Mouse (Mus musculus): ENCODE measurements around the gene Ddx41. TPM values are rescaled to one million over a fixed set of nuclear protein-coding genes. Genes with fewer than 3 reads are reported as not detected.

Ddx41 gene
- polyA plus RNA-seq, 1 experiment = 55.2 TPM

GRCm38 (mm10) chr13:55567001-55567400, 30.5 kb upstream of the Ddx41 start:
- Histone ChIP-seq H3K4me3 (ENCODE audit: low read depth, low read length) (no peak overlapping the region), H3K27ac (ENCODE audit: insufficient read depth, low read length) (no peak overlapping the region), H3K9me3 (replicated peaks; ENCODE audit: control insufficient read depth, insufficient read depth, low read length, poor library complexity, severe bottlenecking) (no peaks in the 10 kb centered on the region), H3K9ac (ENCODE audit: low read depth, poor library complexity, severe bottlenecking) (no peak overlapping the region), H3K4me1 (ENCODE audit: control insufficient read depth, insufficient read depth, low read length) (no peaks in the 10 kb centered on the region), H3K36me3 (ENCODE audit: control insufficient read depth, insufficient read depth, low read length, poor library complexity, severe bottlenecking) (peaks cover 18% of the 10 kb centered on the region), H3K27me3 (ENCODE audit: control insufficient read depth, insufficient read depth, low read length, poor library complexity, severe bottlenecking) (no peaks in the 10 kb centered on the region)
- TF ChIP-seq CTCF (IDR thresholded peaks at IDR 0.05; ENCODE audit: low read depth, low read length) = no peak
- no peak for TF ChIP-seq POLR2A (IDR thresholded peaks at IDR 0.05; ENCODE audit: insufficient read depth, low read length)
- no peak for TF ChIP-seq EP300 (IDR thresholded peaks at IDR 0.05; ENCODE audit: insufficient read depth, low read depth, low read length)

- H3K27me3 ChIP-seq (ENCODE audit: control insufficient read depth, insufficient read depth, low read length, poor library complexity, severe bottlenecking) = no peaks in the 10 kb centered on the region
- no peak overlapping the region for H3K27ac ChIP-seq (ENCODE audit: insufficient read depth, low read length)
- H3K36me3 ChIP-seq (ENCODE audit: control insufficient read depth, insufficient read depth, low read length, poor library complexity, severe bottlenecking) = peaks cover 17% of the 10 kb centered on the region; the same call in 1 of the 2 replicates
- H3K9ac ChIP-seq (ENCODE audit: low read depth, poor library complexity, severe bottlenecking) = no peak overlapping the region
- H3K4me3 ChIP-seq (ENCODE audit: low read depth, low read length) = no peak overlapping the region
- H3K9me3 ChIP-seq (replicated peaks; ENCODE audit: control insufficient read depth, insufficient read depth, low read length, poor library complexity, severe bottlenecking) = no peaks in the 10 kb centered on the region
- no peak for TF ChIP-seq CTCF (IDR thresholded peaks at IDR 0.05; ENCODE audit: low read depth, low read length)
- TF ChIP-seq EP300 (IDR thresholded peaks at IDR 0.05; ENCODE audit: insufficient read depth, low read depth, low read length) = no peak
- no peak for TF ChIP-seq POLR2A (IDR thresholded peaks at IDR 0.05; ENCODE audit: insufficient read depth, low read length)
- no peaks in the 10 kb centered on the region for H3K4me1 ChIP-seq (ENCODE audit: control insufficient read depth, insufficient read depth, low read length)
Measured at GRCm38 (mm10) chr13:55563266-55563879, 26.9 kb upstream of the Ddx41 start.

GRCm38 (mm10) chr13:55557499-55557898, 21.0 kb upstream of the Ddx41 start:
- TF ChIP-seq EP300 (IDR thresholded peaks at IDR 0.05; ENCODE audit: insufficient read depth, low read depth, low read length) (no peak), CTCF (IDR thresholded peaks at IDR 0.05; ENCODE audit: low read depth, low read length) (no peak), POLR2A (IDR thresholded peaks at IDR 0.05; ENCODE audit: insufficient read depth, low read length) (no peak)
- Histone ChIP-seq H3K27me3 (ENCODE audit: control insufficient read depth, insufficient read depth, low read length, poor library complexity, severe bottlenecking) (no peaks in the 10 kb centered on the region), H3K4me3 (ENCODE audit: low read depth, low read length) (no peak overlapping the region), H3K9me3 (replicated peaks; ENCODE audit: control insufficient read depth, insufficient read depth, low read length, poor library complexity, severe bottlenecking) (no peaks in the 10 kb centered on the region), H3K9ac (ENCODE audit: low read depth, poor library complexity, severe bottlenecking) (no peak overlapping the region), H3K4me1 (ENCODE audit: control insufficient read depth, insufficient read depth, low read length) (no peaks in the 10 kb centered on the region), H3K27ac (ENCODE audit: insufficient read depth, low read length) (no peak overlapping the region), H3K36me3 (ENCODE audit: control insufficient read depth, insufficient read depth, low read length, poor library complexity, severe bottlenecking) (peaks cover 12% of the 10 kb centered on the region)

- H3K27ac ChIP-seq (ENCODE audit: insufficient read depth, low read length) = no peak overlapping the region
- H3K4me3 ChIP-seq (ENCODE audit: low read depth, low read length) = no peak overlapping the region
- no peaks in the 10 kb centered on the region for H3K4me1 ChIP-seq (ENCODE audit: control insufficient read depth, insufficient read depth, low read length)
- no peaks in the 10 kb centered on the region for H3K27me3 ChIP-seq (ENCODE audit: control insufficient read depth, insufficient read depth, low read length, poor library complexity, severe bottlenecking)
- no peak overlapping the region for H3K9ac ChIP-seq (ENCODE audit: low read depth, poor library complexity, severe bottlenecking)
- H3K9me3 ChIP-seq (replicated peaks; ENCODE audit: control insufficient read depth, insufficient read depth, low read length, poor library complexity, severe bottlenecking) = no peaks in the 10 kb centered on the region
- TF ChIP-seq POLR2A (IDR thresholded peaks at IDR 0.05; ENCODE audit: insufficient read depth, low read length) (no peak), CTCF (IDR thresholded peaks at IDR 0.05; ENCODE audit: low read depth, low read length) (no peak), EP300 (IDR thresholded peaks at IDR 0.05; ENCODE audit: insufficient read depth, low read depth, low read length) (no peak)
- peaks cover 12% of the 10 kb centered on the region for H3K36me3 ChIP-seq (ENCODE audit: control insufficient read depth, insufficient read depth, low read length, poor library complexity, severe bottlenecking)
Measured at GRCm38 (mm10) chr13:55555921-55556320, 19.5 kb upstream of the Ddx41 start.

- no peaks in the 10 kb centered on the region for H3K4me1 ChIP-seq (ENCODE audit: control insufficient read depth, insufficient read depth, low read length)
- TF ChIP-seq EP300 (IDR thresholded peaks at IDR 0.05; ENCODE audit: insufficient read depth, low read depth, low read length) = no peak
- H3K27ac ChIP-seq (ENCODE audit: insufficient read depth, low read length) = no peak overlapping the region
- H3K9me3 ChIP-seq (replicated peaks; ENCODE audit: control insufficient read depth, insufficient read depth, low read length, poor library complexity, severe bottlenecking) = no peaks in the 10 kb centered on the region
- H3K9ac ChIP-seq (ENCODE audit: low read depth, poor library complexity, severe bottlenecking) = no peak overlapping the region
- no peaks in the 10 kb centered on the region for H3K27me3 ChIP-seq (ENCODE audit: control insufficient read depth, insufficient read depth, low read length, poor library complexity, severe bottlenecking)
- H3K36me3 ChIP-seq (ENCODE audit: control insufficient read depth, insufficient read depth, low read length, poor library complexity, severe bottlenecking) = peaks cover 14% of the 10 kb centered on the region
- H3K4me3 ChIP-seq (ENCODE audit: low read depth, low read length) = no peak overlapping the region
Measured at GRCm38 (mm10) chr13:55549061-55549460, 12.6 kb upstream of the Ddx41 start.

GRCm38 (mm10) chr13:55548426-55548825, 12.0 kb upstream of the Ddx41 start:
- Histone ChIP-seq H3K4me1 (ENCODE audit: control insufficient read depth, insufficient read depth, low read length) (no peaks in the 10 kb centered on the region), H3K4me3 (ENCODE audit: low read depth, low read length) (no peak overlapping the region), H3K9ac (ENCODE audit: low read depth, poor library complexity, severe bottlenecking) (no peak overlapping the region), H3K27ac (ENCODE audit: insufficient read depth, low read length) (no peak overlapping the region), H3K27me3 (ENCODE audit: control insufficient read depth, insufficient read depth, low read length, poor library complexity, severe bottlenecking) (no peaks in the 10 kb centered on the region), H3K9me3 (replicated peaks; ENCODE audit: control insufficient read depth, insufficient read depth, low read length, poor library complexity, severe bottlenecking) (no peaks in the 10 kb centered on the region), H3K36me3 (ENCODE audit: control insufficient read depth, insufficient read depth, low read length, poor library complexity, severe bottlenecking) (peaks cover 17% of the 10 kb centered on the region)
- TF ChIP-seq CTCF (IDR thresholded peaks at IDR 0.05; ENCODE audit: low read depth, low read length) (no peak), EP300 (IDR thresholded peaks at IDR 0.05; ENCODE audit: insufficient read depth, low read depth, low read length) (no peak), POLR2A (IDR thresholded peaks at IDR 0.05; ENCODE audit: insufficient read depth, low read length) (no peak)
